Mouse (Mus musculus) layer of hippocampus, postnatal 14 days (tissue): ENCODE results near the gene Rps23. TPM values are rescaled to one million over a fixed set of nuclear protein-coding genes. Genes with fewer than 3 reads are reported as not detected.
"Not testable (repeated sequence)": the region's sequence is repeated elsewhere in the genome, so short reads cannot be mapped to it uniquely, and the experiment has no call there.

Experiments used
- DNase-seq, 2 experiments: peaks; one replicate each; pipeline ENCODE4 v3.0.0; 2021 to 2022; ENCODE audit warnings: low spot score in 2 of 2, mixed read lengths in 1 of 2
- total RNA-seq, 2 experiments: library from RNA; stranded (reverse); gene quantifications; 2 replicates each; pipeline ENCODE4 v1.2.3; 2021

Rps23 gene
- total RNA-seq, 2 experiments from 2014 or later: 214 to 220 TPM

- DNase-seq: not testable (repeated sequence)
Observed at GRCm38 (mm10) chr13:90928266-90928665, 5.5 kb downstream of the Rps23 start.

- DNase-seq: peak; percentile 71 to 87
Observed at GRCm38 (mm10) chr13:90929847-90930246, 7.1 kb downstream of the Rps23 start.

- no peak for DNase-seq
Observed at GRCm38 (mm10) chr13:90933256-90933655, 10.5 kb downstream of the Rps23 start.

GRCm38 (mm10) chr13:90935852-90936251, 13.1 kb downstream of the Rps23 start:
- DNase-seq: no peak

GRCm38 (mm10) chr13:90939192-90939591, 16.4 kb downstream of the Rps23 start:
- no peak for DNase-seq

GRCm38 (mm10) chr13:90939600-90939999, 16.8 kb downstream of the Rps23 start:
- DNase-seq: no peak

- DNase-seq: peak in 1 of 2 experiments; percentile 10
Observed at GRCm38 (mm10) chr13:90958894-90959293, 36.1 kb downstream of the Rps23 start.

GRCm38 (mm10) chr13:90960591-90960990, 37.8 kb downstream of the Rps23 start:
- DNase-seq: no peak

GRCm38 (mm10) chr13:90962836-90963760, 40.3 kb downstream of the Rps23 start:
- DNase-seq: no peak

- DNase-seq: no peak
Observed at GRCm38 (mm10) chr13:90964511-90964910, 41.8 kb downstream of the Rps23 start.

- no peak for DNase-seq
Observed at GRCm38 (mm10) chr13:90965996-90966395, 43.2 kb downstream of the Rps23 start.

- DNase-seq: peak; percentile 85 to 86
Observed at GRCm38 (mm10) chr13:90967422-90967821, 44.7 kb downstream of the Rps23 start.

- DNase-seq: no peak
Observed at GRCm38 (mm10) chr13:90968940-90969339, 46.2 kb downstream of the Rps23 start.

GRCm38 (mm10) chr13:90970259-90971017, 47.7 kb downstream of the Rps23 start:
- no peak for DNase-seq

GRCm38 (mm10) chr13:90973409-90973808, 50.7 kb downstream of the Rps23 start:
- DNase-seq: no peak

Other genes with a start within 250 kb of the Rps23 start
- 1 to 10 TPM; 1.7 to 1.9 TPM for gene Atp6ap1l, start 17.6 kb upstream of the Rps23 start, total RNA-seq